Mouse (Mus musculus): Measurements from ENCODE around the gene 5730455P16Rik. TPM values are rescaled to one million over a fixed set of nuclear protein-coding genes. Genes with fewer than 3 reads are reported as not detected.

Gene 5730455P16Rik
- polyA plus RNA-seq, 1 experiment from 2014 or later, result 21.2 TPM

DNA sequence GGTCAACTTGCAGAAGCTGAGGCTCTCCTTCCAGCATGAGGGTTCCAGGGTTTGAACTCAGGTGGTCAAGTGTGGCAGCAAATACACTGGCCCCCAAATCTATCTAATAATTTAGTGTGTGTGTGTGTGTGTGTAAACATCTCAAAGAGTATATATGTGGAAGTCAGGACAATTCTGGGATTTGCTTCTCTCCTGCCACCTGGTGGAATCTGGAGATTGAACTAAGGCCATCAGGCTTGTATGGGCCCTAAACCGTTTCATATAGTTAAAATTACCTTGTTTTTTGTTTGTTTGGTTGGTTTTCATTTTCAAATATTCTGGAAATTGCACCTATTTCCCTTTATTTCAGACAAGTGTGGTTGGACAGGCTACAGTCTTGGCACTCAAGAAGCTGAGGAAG, 8.9 kb downstream of the 5730455P16Rik start:
- Histone ChIP-seq H3K27me3 (no peaks in the 10 kb centered on the region), H3K27ac (no peak overlapping the region), H3K9me3 (replicated peaks) (no peaks in the 10 kb centered on the region), H3K36me3 (peaks cover 83% of the 10 kb centered on the region), H3K4me2 (no peak overlapping the region), H3K9ac (no peak overlapping the region), H3K4me1 (no peaks in the 10 kb centered on the region), H3K4me3 (replicated peaks) (no peak overlapping the region)
- ATAC-seq (replicated peaks; ENCODE audit: low FRiP score), result no peak
- WGBS, result 89% methylated on average over 1 of the region's 1 CpGs

DNA sequence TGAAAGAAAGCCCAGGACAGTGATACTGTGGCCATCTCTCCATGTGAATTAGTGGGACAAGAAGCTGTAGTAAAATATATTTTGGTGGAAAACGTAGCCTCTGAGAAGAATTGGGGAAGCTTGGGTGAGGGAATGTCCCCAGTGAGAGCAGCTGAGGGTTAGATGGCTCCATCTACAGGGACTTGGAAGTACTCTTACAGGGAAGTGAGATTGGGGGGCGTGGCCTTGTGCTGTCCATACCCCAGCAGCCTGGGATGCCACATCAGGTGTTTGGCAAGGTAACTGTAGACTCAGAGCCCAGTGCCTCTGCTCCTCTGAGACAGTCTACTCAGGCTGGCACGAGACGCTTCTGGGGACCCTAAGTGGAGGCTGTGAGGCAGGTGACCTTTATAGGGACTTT, 23.0 kb downstream of the 5730455P16Rik start:
- Histone ChIP-seq H3K4me1 (no peaks in the 10 kb centered on the region), H3K4me2 (no peak overlapping the region), H3K9me3 (replicated peaks) (no peaks in the 10 kb centered on the region), H3K36me3 (no peaks in the 10 kb centered on the region; the same call in 1 of the 2 replicates), H3K4me3 (replicated peaks) (no peak overlapping the region), H3K27ac (no peak overlapping the region), H3K27me3 (no peaks in the 10 kb centered on the region), H3K9ac (no peak overlapping the region)
- WGBS, result 41% methylated on average over 4 of the region's 4 CpGs
- ATAC-seq (replicated peaks; ENCODE audit: low FRiP score), result no peak

DNA sequence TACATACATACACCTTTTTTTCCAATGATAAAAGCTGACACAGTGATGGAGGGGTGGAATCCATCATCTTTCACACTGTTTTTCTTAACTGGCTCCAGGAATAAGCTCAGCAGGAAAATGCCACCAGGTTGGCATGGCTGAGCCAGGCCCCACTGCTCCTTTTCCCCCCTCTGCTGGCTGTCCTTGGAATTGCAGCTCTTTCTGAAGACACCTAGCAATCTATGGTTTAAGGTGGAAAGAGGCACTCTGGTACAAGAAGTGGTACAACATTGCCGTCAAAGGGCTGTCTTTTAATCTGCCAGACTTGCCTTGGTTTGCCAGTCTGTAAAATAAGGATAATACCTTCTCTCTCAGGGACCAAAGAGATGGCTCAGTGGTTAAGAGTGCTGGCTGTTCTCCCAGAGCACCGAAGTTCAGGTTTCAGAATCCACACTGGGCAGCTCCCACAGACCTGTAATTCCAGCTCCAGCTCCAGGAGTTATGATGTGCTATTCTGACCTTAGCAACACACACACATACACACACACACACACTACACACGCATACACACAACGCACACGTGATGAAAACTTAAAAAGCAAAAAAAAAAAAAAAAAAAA, 25.9 kb downstream of the 5730455P16Rik start:
- no peaks in the 10 kb centered on the region for H3K9me3 ChIP-seq (replicated peaks)
- no peak overlapping the region for H3K27ac ChIP-seq
- H3K4me1 ChIP-seq, result no peaks in the 10 kb centered on the region
- no peak overlapping the region for H3K4me3 ChIP-seq (replicated peaks)
- 55% methylated on average over 5 of the region's 5 CpGs for WGBS
- ATAC-seq (replicated peaks; ENCODE audit: low FRiP score), result no peak
- H3K9ac ChIP-seq, result no peak overlapping the region
- no peaks in the 10 kb centered on the region for H3K27me3 ChIP-seq
- H3K4me2 ChIP-seq, result no peak overlapping the region
- H3K36me3 ChIP-seq, result no peaks in the 10 kb centered on the region

DNA sequence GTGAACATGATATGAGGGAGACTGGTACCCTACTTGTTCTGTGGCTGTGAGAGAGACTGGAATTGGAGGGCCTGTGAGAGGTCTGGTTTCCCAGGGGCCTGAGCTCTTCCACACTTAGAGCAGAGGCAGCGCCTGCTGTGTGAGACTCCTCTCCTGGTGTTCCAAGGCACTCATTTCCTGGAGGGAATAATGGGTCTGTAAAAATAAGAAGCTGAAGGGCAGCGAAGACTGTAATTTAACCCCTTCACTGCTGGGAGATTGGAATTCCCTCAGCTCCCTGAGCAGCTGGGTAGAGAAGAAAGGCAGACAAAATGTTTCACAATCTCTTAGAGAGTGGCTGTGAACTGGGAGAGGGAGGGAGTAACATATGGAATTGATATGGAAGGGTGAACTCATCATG, 35.4 kb downstream of the 5730455P16Rik start:
- 6% methylated on average over 2 of the region's 2 CpGs for WGBS

DNA sequence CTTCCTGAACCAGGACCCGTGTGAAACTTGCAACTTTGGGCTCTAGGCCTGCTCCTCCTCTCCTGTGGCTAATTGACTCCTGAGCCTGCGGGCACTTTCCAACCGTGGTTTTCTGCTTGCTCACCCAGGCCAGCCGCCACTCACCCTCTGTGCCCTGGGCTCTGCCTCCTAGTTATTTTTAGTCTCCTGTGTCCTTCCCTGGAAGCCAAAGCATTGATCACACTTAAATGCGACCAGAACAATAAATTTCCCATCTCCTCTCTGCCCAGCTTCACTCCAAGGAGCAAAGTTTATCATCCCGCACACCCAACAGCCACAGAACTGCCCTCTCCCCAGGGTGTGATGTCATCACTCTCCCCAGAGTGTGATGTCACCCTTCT, 41.5 kb downstream of the 5730455P16Rik start:
- H3K36me3 ChIP-seq, result no peaks in the 10 kb centered on the region
- H3K27me3 ChIP-seq, result 0 out of 2 replicates have a peak, but pooled peaks cover 3% of the 10 kb centered on the region
- no peaks in the 10 kb centered on the region for H3K9me3 ChIP-seq (replicated peaks)
- WGBS, result 13% methylated on average over 6 of the region's 6 CpGs
- no peak overlapping the region for H3K9ac ChIP-seq
- no peak overlapping the region for H3K27ac ChIP-seq
- peaks cover 10% of the 10 kb centered on the region; the same call in 1 of the 2 replicates for H3K4me1 ChIP-seq
- H3K4me2 ChIP-seq, result no peak overlapping the region
- no peak for ATAC-seq (replicated peaks; ENCODE audit: low FRiP score)
- H3K4me3 ChIP-seq (replicated peaks), result no peak overlapping the region

More for the DNA sequence above, 35.4 kb downstream of the 5730455P16Rik start:
- ATAC-seq (replicated peaks; ENCODE audit: low FRiP score), result no peak
- Histone ChIP-seq H3K27me3 (no peaks in the 10 kb centered on the region), H3K9me3 (replicated peaks) (no peaks in the 10 kb centered on the region), H3K27ac (no peak overlapping the region), H3K4me3 (replicated peaks) (no peak overlapping the region), H3K4me2 (no peak overlapping the region), H3K9ac (no peak overlapping the region), H3K36me3 (no peaks in the 10 kb centered on the region), H3K4me1 (no peaks in the 10 kb centered on the region)

DNA sequence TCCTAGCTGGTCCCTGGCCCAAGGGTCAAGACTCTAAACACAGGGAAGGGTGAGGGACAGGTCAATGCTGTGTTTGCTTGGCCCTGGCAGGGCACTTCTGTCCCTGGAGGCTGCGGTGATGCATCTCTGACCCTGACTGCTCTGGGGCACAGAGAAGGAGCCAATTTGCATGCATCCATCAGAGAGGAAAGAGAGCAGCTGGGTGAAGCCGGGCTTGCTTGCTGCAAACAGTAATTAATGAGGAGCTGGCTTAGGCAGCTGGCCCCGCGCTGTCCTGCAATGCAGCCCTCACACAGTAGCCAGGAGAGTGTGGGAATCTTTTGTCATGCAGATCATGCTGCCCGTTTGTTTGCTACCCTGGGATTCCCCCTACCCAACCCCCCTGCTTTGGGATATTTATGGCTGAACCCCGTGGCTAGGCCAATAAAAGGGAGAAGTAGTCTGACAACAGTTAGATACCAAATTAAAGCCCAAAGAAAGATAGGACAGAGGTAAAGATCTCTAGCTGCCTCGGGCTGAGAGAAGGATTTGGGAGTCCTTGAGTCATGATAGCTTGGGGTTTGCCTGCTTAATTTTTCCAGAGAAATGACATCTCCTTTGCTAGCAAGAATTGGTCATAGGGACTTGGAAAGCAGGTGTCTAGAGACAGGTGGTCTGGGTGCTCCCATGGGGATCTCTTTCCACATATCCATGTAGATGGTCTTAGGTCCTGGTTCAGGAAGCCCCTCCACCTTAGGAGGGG, 42.1 kb downstream of the 5730455P16Rik start:
- 3% methylated on average over 7 of the region's 7 CpGs for WGBS
- no peak for ATAC-seq (replicated peaks; ENCODE audit: low FRiP score)
- H3K9me3 ChIP-seq (replicated peaks), result no peaks in the 10 kb centered on the region
- no peak overlapping the region for H3K4me2 ChIP-seq
- no peak overlapping the region for H3K4me3 ChIP-seq (replicated peaks)
- H3K27ac ChIP-seq, result no peak overlapping the region
- no peak overlapping the region for H3K9ac ChIP-seq
- H3K36me3 ChIP-seq, result no peaks in the 10 kb centered on the region
- 0 out of 2 replicates have a peak, but pooled peaks cover 3% of the 10 kb centered on the region for H3K27me3 ChIP-seq
- peaks cover 10% of the 10 kb centered on the region; the same call in 1 of the 2 replicates for H3K4me1 ChIP-seq

DNA sequence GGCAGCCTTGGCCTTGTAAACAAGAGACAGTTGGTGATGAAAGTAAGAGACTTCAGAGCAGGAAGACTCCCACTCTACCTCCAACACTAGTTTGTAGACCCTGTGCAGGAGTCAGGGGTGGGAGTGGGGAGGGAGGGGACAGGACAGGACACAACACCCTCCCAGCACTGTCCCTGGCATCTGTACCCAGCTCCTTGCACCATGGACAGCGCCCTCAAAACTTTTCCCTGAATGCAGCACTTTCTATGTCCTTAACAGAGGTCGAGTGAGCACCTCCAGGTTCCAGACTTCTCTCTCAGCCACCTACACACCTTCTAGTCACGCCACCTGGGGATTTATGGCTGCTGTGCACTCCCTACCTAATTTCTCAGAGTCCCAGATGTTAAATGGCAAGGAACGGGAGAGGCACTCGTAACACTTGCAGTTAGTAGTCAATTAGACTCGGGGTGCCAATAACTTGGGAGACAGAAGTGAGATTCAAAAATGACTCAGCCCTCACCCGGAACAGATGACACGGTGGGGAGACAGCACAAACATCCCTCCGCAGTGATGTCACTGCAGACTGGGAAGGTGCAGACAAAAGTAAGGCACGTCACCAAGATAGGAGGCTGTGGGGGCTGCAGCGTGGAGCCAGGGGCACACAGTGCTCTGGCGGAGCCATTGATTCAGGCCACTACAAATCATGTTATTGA, 45.0 kb downstream of the 5730455P16Rik start:
- no peak for ATAC-seq (replicated peaks; ENCODE audit: low FRiP score)
- WGBS, result 38% methylated on average over 12 of the region's 12 CpGs

DNA sequence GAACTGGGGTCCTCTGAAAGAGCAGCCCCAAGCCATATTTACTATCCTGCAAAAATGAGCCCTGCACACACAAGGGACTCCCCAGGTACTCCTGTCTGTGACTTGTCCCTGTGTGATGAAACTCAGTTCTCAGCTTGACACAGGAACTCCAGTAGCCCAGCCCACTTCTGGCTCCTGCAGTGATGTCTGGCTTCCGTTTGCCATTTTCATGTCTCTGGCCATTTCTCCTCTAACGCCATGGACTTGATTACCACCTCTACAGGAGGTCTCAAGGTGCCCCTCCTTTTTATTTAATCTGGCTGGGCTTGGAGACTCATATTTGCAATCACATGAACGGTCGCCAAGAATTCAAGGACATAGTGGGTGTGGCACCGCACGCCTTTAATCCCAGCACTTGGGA, 53.2 kb downstream of the 5730455P16Rik start:
- H3K4me1 ChIP-seq, result no peaks in the 10 kb centered on the region
- no peak overlapping the region for H3K4me3 ChIP-seq (replicated peaks)
- no peaks in the 10 kb centered on the region for H3K36me3 ChIP-seq
- no peaks in the 10 kb centered on the region for H3K9me3 ChIP-seq (replicated peaks)
- no peak overlapping the region for H3K4me2 ChIP-seq
- 88% methylated on average over 6 of the region's 6 CpGs for WGBS
- ATAC-seq (replicated peaks; ENCODE audit: low FRiP score), result no peak
- no peaks in the 10 kb centered on the region for H3K27me3 ChIP-seq
- H3K27ac ChIP-seq, result no peak overlapping the region
- H3K9ac ChIP-seq, result no peak overlapping the region

More for the DNA sequence above, 45.0 kb downstream of the 5730455P16Rik start:
- Histone ChIP-seq H3K27ac (no peak overlapping the region), H3K9ac (no peak overlapping the region), H3K27me3 (0 out of 2 replicates have a peak, but pooled peaks cover 3% of the 10 kb centered on the region), H3K4me3 (replicated peaks) (no peak overlapping the region), H3K4me2 (no peak overlapping the region), H3K9me3 (replicated peaks) (no peaks in the 10 kb centered on the region), H3K4me1 (peaks cover 10% of the 10 kb centered on the region; the same call in 1 of the 2 replicates), H3K36me3 (no peaks in the 10 kb centered on the region)

DNA sequence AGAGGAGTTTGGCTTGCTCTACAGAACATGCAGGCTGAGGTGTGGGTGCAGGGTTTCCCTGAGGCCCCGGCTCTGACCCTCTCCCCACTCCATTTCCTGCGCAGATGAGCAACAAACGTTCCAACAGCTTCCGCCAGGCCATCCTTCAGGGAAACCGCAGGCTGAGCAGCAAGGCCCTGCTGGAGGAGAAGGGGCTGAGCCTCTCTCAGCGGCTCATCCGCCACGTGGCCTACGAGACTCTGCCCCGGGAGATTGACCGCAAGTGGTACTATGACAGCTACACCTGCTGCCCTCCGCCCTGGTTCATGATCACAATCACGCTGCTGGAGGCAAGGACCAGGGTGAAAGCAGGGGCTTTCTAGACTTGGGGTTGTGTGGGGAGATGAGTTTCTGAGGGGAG, 54.6 kb downstream of the 5730455P16Rik start:
- no peak overlapping the region for H3K27ac ChIP-seq
- no peak overlapping the region for H3K4me2 ChIP-seq
- H3K9ac ChIP-seq, result no peak overlapping the region
- no peaks in the 10 kb centered on the region for H3K4me1 ChIP-seq
- no peak for ATAC-seq (replicated peaks; ENCODE audit: low FRiP score)
- H3K36me3 ChIP-seq, result no peaks in the 10 kb centered on the region
- no peaks in the 10 kb centered on the region for H3K27me3 ChIP-seq
- H3K4me3 ChIP-seq (replicated peaks), result no peak overlapping the region
- H3K9me3 ChIP-seq (replicated peaks), result no peaks in the 10 kb centered on the region
- WGBS, result 48% methylated on average over 13 of the region's 13 CpGs

DNA sequence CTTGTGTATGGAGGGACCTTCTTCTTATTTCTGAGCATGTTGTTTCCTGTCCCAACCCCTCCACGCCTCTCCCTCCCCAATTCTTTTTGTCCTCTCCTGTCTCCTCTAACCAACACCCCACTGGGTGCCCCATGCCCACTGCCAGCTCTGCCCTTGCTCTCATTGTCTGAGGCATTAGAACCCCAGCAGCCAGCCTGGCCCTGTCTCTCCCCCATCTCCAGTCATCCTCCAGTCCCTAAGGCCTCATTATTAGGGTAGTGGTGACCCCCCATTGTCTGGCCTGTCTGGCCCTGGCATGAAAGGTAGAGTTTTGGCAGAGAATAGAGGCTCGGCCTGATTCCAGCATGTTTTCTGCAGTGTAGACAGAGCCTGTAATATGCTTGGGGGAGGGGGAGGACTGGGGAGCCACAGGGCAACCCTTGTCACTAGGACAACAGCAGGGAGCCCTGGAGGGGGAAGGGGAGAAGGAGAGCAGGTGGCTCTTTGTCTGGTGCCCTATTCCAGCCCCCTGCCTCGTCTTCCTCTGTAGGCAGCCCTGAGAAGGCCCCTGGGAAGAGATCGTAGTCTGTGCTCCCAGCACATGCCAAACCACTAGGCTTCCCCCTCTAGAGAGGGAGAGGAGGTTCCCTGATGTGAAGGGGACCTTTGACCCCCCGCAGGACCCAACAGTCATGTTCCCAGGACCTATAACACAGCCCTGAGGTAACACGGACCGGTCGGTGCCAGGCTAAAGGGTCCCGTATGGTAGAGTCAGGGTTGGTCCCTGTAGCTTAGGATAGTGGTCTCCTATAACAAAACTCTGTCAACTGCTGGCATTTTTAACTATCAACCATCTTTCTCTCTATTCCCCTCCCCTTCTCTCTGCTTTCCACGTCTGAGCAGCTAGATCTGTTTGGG, 61.8 kb downstream of the 5730455P16Rik start:
- no peak overlapping the region for H3K4me2 ChIP-seq
- H3K27ac ChIP-seq, result no peak overlapping the region
- H3K36me3 ChIP-seq, result no peaks in the 10 kb centered on the region
- H3K9me3 ChIP-seq (replicated peaks), result no peaks in the 10 kb centered on the region
- H3K27me3 ChIP-seq, result peaks cover 5% of the 10 kb centered on the region; the same call in 1 of the 2 replicates
- no peak overlapping the region for H3K9ac ChIP-seq
- no peak for ATAC-seq (replicated peaks; ENCODE audit: low FRiP score)
- 65% methylated on average over 10 of the region's 10 CpGs for WGBS
- no peak overlapping the region for H3K4me3 ChIP-seq (replicated peaks)
- 0 out of 2 replicates have a peak, but pooled peaks cover 5% of the 10 kb centered on the region for H3K4me1 ChIP-seq

DNA sequence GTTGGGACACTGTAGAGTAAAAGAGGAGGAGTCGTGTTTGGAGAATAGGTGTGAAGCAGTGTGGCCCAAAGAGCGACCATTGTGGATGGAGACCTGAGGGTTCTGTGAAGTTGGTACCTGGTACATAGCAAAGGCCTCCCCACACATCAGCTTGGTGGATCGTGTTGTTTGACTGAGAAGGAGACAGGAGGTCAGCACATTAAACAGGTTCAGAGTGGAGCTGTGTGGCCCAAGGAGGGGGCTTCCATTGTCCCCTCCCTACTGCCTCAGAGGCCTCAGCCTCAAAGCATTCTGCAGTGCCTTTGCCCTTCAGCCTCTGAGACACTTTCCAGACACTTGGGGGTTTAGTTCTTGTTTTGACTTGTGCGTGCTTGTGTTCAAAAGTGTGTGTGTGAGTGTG, 63.9 kb downstream of the 5730455P16Rik start:
- no peak for ATAC-seq (replicated peaks; ENCODE audit: low FRiP score)
- 76% methylated on average over 4 of the region's 4 CpGs for WGBS

More for the DNA sequence above, 63.9 kb downstream of the 5730455P16Rik start:
- no peaks in the 10 kb centered on the region for H3K36me3 ChIP-seq
- no peaks in the 10 kb centered on the region for H3K9me3 ChIP-seq (replicated peaks)
- H3K27me3 ChIP-seq, result peaks cover 5% of the 10 kb centered on the region; the same call in 1 of the 2 replicates
- H3K4me3 ChIP-seq (replicated peaks), result no peak overlapping the region
- H3K4me2 ChIP-seq, result no peak overlapping the region
- no peak overlapping the region for H3K27ac ChIP-seq
- no peak overlapping the region for H3K9ac ChIP-seq
- 0 out of 2 replicates have a peak, but pooled peaks cover 5% of the 10 kb centered on the region for H3K4me1 ChIP-seq

Data from kidney, embryonic 15.5 days (tissue).